Mouse (Mus musculus): Measurements from ENCODE around the gene Cbr2. TPM values are rescaled to one million over a fixed set of nuclear protein-coding genes. Genes with fewer than 3 reads are reported as not detected.

Cbr2 gene
- polyA plus RNA-seq, 1 experiment from 2014 or later, result 0.92 TPM

DNA sequence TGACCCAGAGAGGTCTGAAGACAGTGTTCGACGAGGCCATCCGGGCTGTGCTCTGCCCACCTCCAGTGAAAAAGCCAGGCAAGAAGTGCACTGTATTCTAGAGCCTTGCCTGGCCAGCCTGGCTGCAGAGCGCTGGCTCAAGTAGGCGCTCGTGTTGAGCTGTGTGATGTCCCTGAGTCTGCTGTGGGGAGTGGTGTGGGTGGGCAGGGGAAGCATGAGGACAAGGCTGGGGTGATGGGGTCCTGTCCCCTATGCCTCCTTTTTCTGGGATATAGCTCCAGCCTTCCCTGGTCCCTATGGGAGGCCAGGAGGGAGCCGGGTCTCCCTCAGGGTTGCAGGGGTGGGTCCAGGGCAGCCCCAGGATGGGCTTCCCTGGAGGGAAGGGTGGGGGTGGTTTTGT is 8.4 kb downstream of the Cbr2 start:
- ATAC-seq, result no peak
- 77% methylated on average over 7 of the region's 7 CpGs for WGBS
- Histone ChIP-seq H3K27ac (ENCODE audit: low read length) (no peak overlapping the region), H3K9me3 (ENCODE audit: control insufficient read depth, low read length) (no peaks in the 10 kb centered on the region), H3K4me2 (ENCODE audit: low read length) (no peak overlapping the region), H3K4me3 (replicated peaks; ENCODE audit: low read length) (no peak overlapping the region), H3K4me1 (replicated peaks; ENCODE audit: control insufficient read depth, insufficient read depth, low read length) (peaks cover 27% of the 10 kb centered on the region), H3K36me3 (ENCODE audit: control insufficient read depth, insufficient read depth) (peaks cover 4% of the 10 kb centered on the region), H3K9ac (replicated peaks; ENCODE audit: low read depth, low read length) (no peak overlapping the region), H3K27me3 (replicated peaks; ENCODE audit: control insufficient read depth, insufficient read depth, low read length) (no peaks in the 10 kb centered on the region)

DNA sequence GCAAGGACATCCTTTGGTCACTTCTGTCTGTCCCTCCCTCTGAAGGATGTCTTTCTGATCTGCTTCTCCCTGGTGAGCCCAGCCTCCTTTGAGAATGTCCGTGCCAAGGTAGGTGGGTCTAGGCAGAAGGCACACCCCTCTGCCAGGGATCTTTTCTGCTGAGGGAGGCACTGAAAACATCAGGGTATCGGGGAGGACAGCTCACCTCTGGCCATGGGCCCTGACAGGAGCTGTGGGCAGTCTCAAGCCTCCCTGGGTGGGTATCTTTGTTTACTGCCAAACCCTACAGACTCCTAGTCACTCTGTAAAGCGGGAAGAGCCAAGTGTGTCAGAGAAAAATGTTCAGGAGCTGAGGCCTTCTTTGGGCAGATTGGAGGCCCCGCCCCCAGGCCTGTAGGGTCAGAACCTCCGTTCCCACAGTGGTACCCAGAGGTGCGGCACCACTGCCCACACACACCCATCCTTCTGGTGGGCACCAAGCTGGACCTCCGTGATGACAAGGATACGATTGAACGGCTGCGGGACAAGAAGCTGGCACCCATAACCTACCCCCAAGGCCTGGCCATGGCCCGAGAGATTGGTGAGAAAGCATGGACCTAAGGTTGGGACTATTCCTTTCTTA is 9.0 kb downstream of the Cbr2 start:
- no peak overlapping the region for H3K9ac ChIP-seq (replicated peaks; ENCODE audit: low read depth, low read length)
- no peak overlapping the region for H3K27ac ChIP-seq (ENCODE audit: low read length)
- H3K9me3 ChIP-seq (ENCODE audit: control insufficient read depth, low read length), result no peaks in the 10 kb centered on the region
- peak overlapping the region; percentile 98; the same call in 1 of the 2 replicates for H3K4me2 ChIP-seq (ENCODE audit: low read length)
- H3K36me3 ChIP-seq (ENCODE audit: control insufficient read depth, insufficient read depth), result peaks cover 5% of the 10 kb centered on the region
- no peak for ATAC-seq
- H3K27me3 ChIP-seq (replicated peaks; ENCODE audit: control insufficient read depth, insufficient read depth, low read length), result no peaks in the 10 kb centered on the region
- peaks cover 27% of the 10 kb centered on the region for H3K4me1 ChIP-seq (replicated peaks; ENCODE audit: control insufficient read depth, insufficient read depth, low read length)
- no peak overlapping the region for H3K4me3 ChIP-seq (replicated peaks; ENCODE audit: low read length)
- 85% methylated on average over 11 of the region's 11 CpGs for WGBS

DNA sequence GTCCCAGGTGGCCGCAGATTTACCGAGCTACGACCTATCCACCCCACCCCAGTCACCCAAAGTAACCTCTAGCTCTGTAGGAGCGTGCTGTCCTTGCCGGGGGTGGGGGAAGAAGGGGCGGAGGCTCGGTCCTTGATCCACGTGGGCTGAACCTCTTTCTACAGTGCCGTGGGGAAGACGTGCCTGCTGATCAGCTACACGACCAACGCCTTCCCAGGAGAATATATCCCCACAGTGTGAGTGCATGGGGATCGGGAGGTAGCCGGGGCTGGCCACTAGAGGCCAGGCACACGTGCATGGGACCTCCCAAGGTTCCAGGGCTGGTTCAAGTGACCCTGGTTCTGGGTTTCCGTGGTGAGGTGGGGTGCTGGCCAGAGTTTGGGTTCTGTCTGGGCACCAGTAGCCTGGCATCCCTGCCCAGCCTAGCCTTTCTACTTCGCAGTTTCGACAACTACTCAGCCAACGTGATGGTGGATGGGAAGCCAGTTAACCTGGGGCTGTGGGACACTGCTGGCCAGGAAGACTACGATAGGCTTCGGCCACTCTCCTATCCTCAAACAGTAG is 9.8 kb downstream of the Cbr2 start:
- H3K27me3 ChIP-seq (replicated peaks; ENCODE audit: control insufficient read depth, insufficient read depth, low read length), result no peaks in the 10 kb centered on the region
- H3K9ac ChIP-seq (replicated peaks; ENCODE audit: low read depth, low read length), result peak overlapping the region; percentile 87
- peaks cover 5% of the 10 kb centered on the region for H3K36me3 ChIP-seq (ENCODE audit: control insufficient read depth, insufficient read depth)
- peak overlapping the region; percentile 98 for H3K4me2 ChIP-seq (ENCODE audit: low read length)
- H3K4me1 ChIP-seq (replicated peaks; ENCODE audit: control insufficient read depth, insufficient read depth, low read length), result peaks cover 27% of the 10 kb centered on the region
- 21% methylated on average over 21 of the region's 21 CpGs for WGBS
- no peak overlapping the region for H3K27ac ChIP-seq (ENCODE audit: low read length)
- peak overlapping the region; percentile 74 for H3K4me3 ChIP-seq (replicated peaks; ENCODE audit: low read length)
- no peaks in the 10 kb centered on the region for H3K9me3 ChIP-seq (ENCODE audit: control insufficient read depth, low read length)
- peak; percentile 7; the same call in 1 of the 2 replicates for ATAC-seq

DNA sequence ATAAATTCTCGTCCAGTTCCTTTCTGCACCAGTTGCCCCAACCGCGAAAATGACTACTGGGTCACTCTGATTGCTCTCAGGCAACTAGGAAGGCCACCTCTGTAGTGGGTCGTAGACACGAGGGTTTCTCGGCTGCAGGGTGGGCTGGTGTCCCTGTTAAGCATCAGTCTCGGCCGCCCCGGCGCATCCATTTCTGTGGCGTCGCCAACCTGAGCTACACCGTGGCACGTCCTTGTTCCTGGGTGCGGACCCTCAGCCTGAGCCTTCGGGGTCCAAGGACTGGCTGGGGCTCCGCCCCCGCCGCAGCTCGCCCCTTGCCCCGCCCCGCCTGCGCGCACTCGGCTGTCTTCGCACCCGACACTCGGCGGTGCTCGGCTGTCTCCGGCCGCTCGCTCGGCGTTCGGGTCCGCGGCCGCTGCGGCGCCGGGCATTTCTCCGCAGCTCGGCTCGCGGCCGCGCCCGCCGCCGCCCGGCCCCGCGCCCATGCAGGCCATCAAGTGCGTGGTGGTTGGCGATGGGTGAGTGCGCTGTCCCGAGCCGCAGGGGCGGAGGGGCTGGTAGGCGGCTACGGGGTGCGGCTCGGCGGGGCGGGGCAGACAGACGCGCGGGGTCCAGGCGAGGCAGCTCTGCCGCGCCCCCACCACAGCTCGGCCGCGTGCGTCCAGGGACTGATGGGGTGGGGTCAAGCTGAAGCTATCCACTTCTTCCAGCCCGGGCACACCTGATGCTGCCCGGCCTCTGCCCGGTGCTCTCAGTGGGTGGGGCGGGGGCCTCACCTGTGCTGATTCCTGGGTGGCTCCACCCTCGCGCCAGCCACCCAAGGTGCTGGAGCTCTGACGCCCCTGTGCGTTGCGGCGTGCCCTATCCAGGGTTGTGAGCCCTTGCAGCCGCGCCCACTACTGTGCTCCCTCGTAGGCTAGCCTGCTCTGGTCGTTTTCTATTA is 10.5 kb downstream of the Cbr2 start, which contains the start of gene Rac3:
TSS of gene Rac3 (plus strand) at position 347 of the 943 bp plus-strand sequence.
- H3K9me3 ChIP-seq (ENCODE audit: control insufficient read depth, low read length), result no peaks in the 10 kb centered on the region
- H3K9ac ChIP-seq (replicated peaks; ENCODE audit: low read depth, low read length), result peak within 1 kb of the TSS; percentile 87
- H3K4me1 ChIP-seq (replicated peaks; ENCODE audit: control insufficient read depth, insufficient read depth, low read length), result peaks cover 21% of the 10 kb centered on the region
- H3K27me3 ChIP-seq (replicated peaks; ENCODE audit: control insufficient read depth, insufficient read depth, low read length), result no peaks in the 10 kb centered on the region
- under 1% methylated on average over 88 of the region's 90 CpGs for WGBS
- peak within 1 kb of the TSS; percentile 74 for H3K4me3 ChIP-seq (replicated peaks; ENCODE audit: low read length)
- no peak within 1 kb of the TSS; the same call in 1 of the 2 replicates for H3K27ac ChIP-seq (ENCODE audit: low read length)
- ATAC-seq, result peak; percentile 90
- peaks cover 5% of the 10 kb centered on the region for H3K36me3 ChIP-seq (ENCODE audit: control insufficient read depth, insufficient read depth)
- peak within 1 kb of the TSS; percentile 98 for H3K4me2 ChIP-seq (ENCODE audit: low read length)

DNA sequence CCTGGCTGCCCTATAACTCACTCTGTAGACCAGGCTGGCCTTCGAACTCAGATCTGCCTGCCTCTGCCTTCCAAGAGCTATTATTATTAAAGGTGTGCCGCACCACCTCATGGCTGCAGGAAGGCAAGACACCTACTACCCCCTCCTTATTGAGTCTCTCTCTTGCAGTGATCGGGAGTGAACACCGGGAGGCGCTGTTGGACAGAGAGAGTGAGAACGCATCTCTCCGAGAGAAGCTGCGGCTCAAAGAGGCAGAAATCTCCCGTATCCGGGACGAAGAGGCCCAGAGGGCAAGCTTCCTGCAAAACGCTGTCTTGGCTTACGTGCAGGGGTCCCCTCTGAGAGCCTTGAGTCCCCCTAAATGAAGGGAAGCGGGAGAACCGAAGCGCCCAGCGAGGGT is 11.5 kb downstream of the Cbr2 start:
- no peaks in the 10 kb centered on the region for H3K27me3 ChIP-seq (replicated peaks; ENCODE audit: control insufficient read depth, insufficient read depth, low read length)
- H3K9me3 ChIP-seq (ENCODE audit: control insufficient read depth, low read length), result no peaks in the 10 kb centered on the region
- ATAC-seq, result peak; percentile 19; the same call in 1 of the 2 replicates
- peak overlapping the region; percentile 87 for H3K9ac ChIP-seq (replicated peaks; ENCODE audit: low read depth, low read length)
- peak overlapping the region; percentile 98 for H3K4me2 ChIP-seq (ENCODE audit: low read length)
- peaks cover 21% of the 10 kb centered on the region for H3K4me1 ChIP-seq (replicated peaks; ENCODE audit: control insufficient read depth, insufficient read depth, low read length)
- H3K36me3 ChIP-seq (ENCODE audit: control insufficient read depth, insufficient read depth), result peaks cover 5% of the 10 kb centered on the region
- WGBS, result 9% methylated on average over 17 of the region's 17 CpGs
- H3K4me3 ChIP-seq (replicated peaks; ENCODE audit: low read length), result peak overlapping the region; percentile 74
- no peak overlapping the region for H3K27ac ChIP-seq (ENCODE audit: low read length)

DNA sequence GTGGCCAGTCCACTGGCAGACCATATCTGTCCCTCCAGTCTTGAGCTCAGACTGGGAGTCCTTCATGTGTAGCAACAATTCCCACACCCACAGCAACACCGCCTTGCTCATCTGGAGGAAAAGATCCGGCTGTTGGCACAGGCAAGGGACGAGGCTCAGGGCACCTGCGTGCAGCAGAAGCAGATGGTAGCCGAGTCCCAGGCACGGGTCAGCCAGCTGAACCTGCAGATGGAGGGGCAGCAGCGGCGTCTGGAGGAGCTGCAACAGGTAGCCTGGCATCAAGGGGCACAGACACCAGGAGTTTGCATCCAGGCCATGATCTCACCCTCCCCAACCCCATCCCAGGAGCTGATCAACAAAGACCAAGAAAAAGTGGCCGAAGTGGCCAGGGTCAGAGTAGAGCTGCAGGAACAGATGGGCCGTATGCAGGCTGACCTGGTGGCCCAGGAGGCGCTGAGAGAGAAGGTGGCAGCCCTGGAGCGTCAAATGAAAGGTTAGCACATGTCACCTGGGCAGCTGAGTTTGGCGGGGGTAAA is 12.0 kb downstream of the Cbr2 start:
- Histone ChIP-seq H3K27ac (ENCODE audit: low read length) (no peak overlapping the region), H3K9me3 (ENCODE audit: control insufficient read depth, low read length) (no peaks in the 10 kb centered on the region), H3K4me2 (ENCODE audit: low read length) (no peak overlapping the region), H3K4me1 (replicated peaks; ENCODE audit: control insufficient read depth, insufficient read depth, low read length) (peaks cover 21% of the 10 kb centered on the region), H3K9ac (replicated peaks; ENCODE audit: low read depth, low read length) (no peak overlapping the region), H3K27me3 (replicated peaks; ENCODE audit: control insufficient read depth, insufficient read depth, low read length) (no peaks in the 10 kb centered on the region), H3K36me3 (ENCODE audit: control insufficient read depth, insufficient read depth) (peaks cover 5% of the 10 kb centered on the region), H3K4me3 (replicated peaks; ENCODE audit: low read length) (no peak overlapping the region)
- 90% methylated on average over 13 of the region's 13 CpGs for WGBS
- ATAC-seq, result no peak

DNA sequence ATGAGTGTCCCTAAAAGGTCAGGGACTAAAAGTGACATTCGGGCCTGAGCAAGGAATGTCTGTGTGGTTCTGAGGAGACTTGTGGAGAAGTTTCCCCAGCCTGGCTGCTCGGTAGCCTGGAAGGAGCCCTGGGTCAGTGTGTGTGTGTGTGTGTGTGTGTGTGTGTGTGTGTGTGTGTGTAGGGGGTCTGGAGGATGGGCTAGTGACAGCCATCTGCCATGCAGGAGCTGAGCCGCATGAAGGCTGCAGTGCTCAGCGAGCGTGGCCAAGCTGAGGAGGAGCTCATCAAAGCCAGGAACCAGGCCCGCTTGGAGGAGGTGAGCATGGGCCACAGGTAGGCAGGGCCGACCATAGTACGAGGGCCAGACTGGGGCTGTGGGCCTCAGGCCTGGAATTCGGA is 12.7 kb downstream of the Cbr2 start:
- Histone ChIP-seq H3K4me2 (ENCODE audit: low read length) (no peak overlapping the region), H3K4me1 (replicated peaks; ENCODE audit: control insufficient read depth, insufficient read depth, low read length) (peaks cover 28% of the 10 kb centered on the region), H3K36me3 (ENCODE audit: control insufficient read depth, insufficient read depth) (peaks cover 5% of the 10 kb centered on the region), H3K9ac (replicated peaks; ENCODE audit: low read depth, low read length) (no peak overlapping the region), H3K4me3 (replicated peaks; ENCODE audit: low read length) (no peak overlapping the region), H3K27ac (ENCODE audit: low read length) (no peak overlapping the region), H3K9me3 (ENCODE audit: control insufficient read depth, low read length) (no peaks in the 10 kb centered on the region), H3K27me3 (replicated peaks; ENCODE audit: control insufficient read depth, insufficient read depth, low read length) (no peaks in the 10 kb centered on the region)
- ATAC-seq, result no peak
- 93% methylated on average over 9 of the region's 9 CpGs for WGBS

DNA sequence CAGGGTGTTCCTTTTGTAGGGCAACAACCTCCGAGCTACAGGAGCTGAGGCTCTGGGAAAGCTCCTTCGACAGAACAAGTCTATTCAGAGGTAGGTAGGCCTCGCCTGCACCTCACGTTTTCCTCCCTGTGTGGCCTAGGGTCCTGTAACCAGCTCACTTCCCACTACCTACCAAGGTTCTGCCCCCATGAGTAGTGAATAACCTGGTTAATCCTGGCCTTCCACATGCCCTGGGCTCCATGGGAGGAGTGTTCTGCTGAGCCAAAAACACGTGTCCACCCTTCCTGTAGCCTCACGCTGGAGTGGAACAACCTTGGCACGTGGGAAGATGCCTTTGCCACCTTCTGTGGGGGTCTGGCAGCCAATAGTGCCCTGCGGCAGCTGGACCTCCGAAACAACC is 16.8 kb downstream of the Cbr2 start:
- ATAC-seq, result no peak
- WGBS, result 89% methylated on average over 9 of the region's 9 CpGs
- Histone ChIP-seq H3K27me3 (replicated peaks; ENCODE audit: control insufficient read depth, insufficient read depth, low read length) (no peaks in the 10 kb centered on the region), H3K4me3 (replicated peaks; ENCODE audit: low read length) (no peak overlapping the region), H3K4me1 (replicated peaks; ENCODE audit: control insufficient read depth, insufficient read depth, low read length) (peaks cover 20% of the 10 kb centered on the region), H3K9ac (replicated peaks; ENCODE audit: low read depth, low read length) (no peak overlapping the region), H3K4me2 (ENCODE audit: low read length) (no peak overlapping the region), H3K9me3 (ENCODE audit: control insufficient read depth, low read length) (no peaks in the 10 kb centered on the region), H3K27ac (ENCODE audit: low read length) (no peak overlapping the region), H3K36me3 (ENCODE audit: control insufficient read depth, insufficient read depth) (peaks cover 8% of the 10 kb centered on the region)

DNA sequence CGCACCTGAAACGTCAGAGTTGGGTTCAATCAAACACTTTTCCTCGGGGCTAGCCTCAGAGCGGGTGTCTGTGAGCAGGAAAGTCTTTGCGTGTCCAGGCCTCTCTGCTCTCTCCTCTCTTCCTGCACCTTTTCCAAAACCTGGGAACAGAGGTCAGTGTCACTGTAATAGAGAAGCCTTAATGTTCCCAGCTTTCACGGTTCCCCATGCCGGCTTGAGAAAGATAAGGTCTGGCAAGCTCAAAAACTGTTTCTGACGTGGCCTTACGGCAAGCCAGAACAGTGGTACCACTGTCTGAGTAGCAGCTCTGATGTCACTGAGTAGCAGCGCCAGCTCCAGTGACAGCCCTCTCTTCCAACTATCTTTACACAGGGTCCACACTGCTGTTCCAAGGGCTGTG is 17.4 kb downstream of the Cbr2 start:
- Histone ChIP-seq H3K4me1 (replicated peaks; ENCODE audit: control insufficient read depth, insufficient read depth, low read length) (peaks cover 20% of the 10 kb centered on the region), H3K4me2 (ENCODE audit: low read length) (peak overlapping the region; percentile 87), H3K4me3 (replicated peaks; ENCODE audit: low read length) (peak overlapping the region; percentile 78), H3K9ac (replicated peaks; ENCODE audit: low read depth, low read length) (peak overlapping the region; percentile 71), H3K27me3 (replicated peaks; ENCODE audit: control insufficient read depth, insufficient read depth, low read length) (no peaks in the 10 kb centered on the region), H3K27ac (ENCODE audit: low read length) (no peak overlapping the region), H3K9me3 (ENCODE audit: control insufficient read depth, low read length) (no peaks in the 10 kb centered on the region), H3K36me3 (ENCODE audit: control insufficient read depth, insufficient read depth) (peaks cover 8% of the 10 kb centered on the region)
- no peak for ATAC-seq
- 53% methylated on average over 10 of the region's 10 CpGs for WGBS

Data from forebrain, embryonic 16.5 days (tissue).